Mouse (Mus musculus): ENCODE data around the gene Ppp2r3a.

- no peak for TF ChIP-seq POLR2A (IDR thresholded peaks at IDR 0.05; ENCODE audit: insufficient read depth, low read length)
- TF ChIP-seq CTCF (IDR thresholded peaks at IDR 0.05; ENCODE audit: low read depth, low read length): no peak
Observed at GRCm38 (mm10) chr9:101232034-101232433, 19.6 kb downstream of the Ppp2r3a start.

Data from ES-Bruce4 (cell line).